Comparison of ENCODE assay signal across 9 mouse cellular contexts in genomic region chr4:141976163-141976562, GRCm38 (mm10). TPM values are rescaled to one million over a fixed set of nuclear protein-coding genes. Genes with fewer than 3 reads are reported as not detected.
DNase-seq lines count a peak whose midpoint lies in the region; ATAC-seq and TF ChIP-seq lines count a peak whose summit lies in the region.
"Had no signal": no experiment of that assay in that cellular context is flagged by ENCODE, and none has a peak within 500 bp of the region (broad histone marks: within the 10 kb centered on the region; RNA-seq: fewer than 3 reads in every experiment).

No protein-coding gene starts in this region.

- H3K4me2 ChIP-seq in forebrain, embryonic 11.5 days (ENCODE audit: low read depth, low read length, severe bottlenecking): no peak overlapping the region
- H3K4me2 ChIP-seq in forebrain, embryonic 12.5 days: no peak overlapping the region
- H3K4me2 ChIP-seq in midbrain, embryonic 14.5 days (ENCODE audit: low read length): no peak overlapping the region
- H3K4me2 ChIP-seq in midbrain, embryonic 16.5 days (ENCODE audit: low read length): no peak overlapping the region

- H3K27me3 ChIP-seq in forebrain, embryonic 11.5 days (ENCODE audit: control insufficient read depth, insufficient read depth, low read length): no peaks in the 10 kb centered on the region
- H3K27me3 ChIP-seq in forebrain, embryonic 12.5 days: peaks cover 5% of the 10 kb centered on the region; the same call in 1 of the 2 replicates
- no peaks in the 10 kb centered on the region for H3K27me3 ChIP-seq in midbrain, embryonic 14.5 days (ENCODE audit: control insufficient read depth, insufficient read depth, low read length)
- no peaks in the 10 kb centered on the region for H3K27me3 ChIP-seq in midbrain, embryonic 16.5 days (ENCODE audit: control insufficient read depth, insufficient read depth, low read depth, low read length)
- no peaks in the 10 kb centered on the region for H3K27me3 ChIP-seq in kidney, adult 2 months (replicated peaks; ENCODE audit: control insufficient read depth, insufficient read depth, low read length)

- no peak overlapping the region for H3K4me3 ChIP-seq in forebrain, embryonic 11.5 days (ENCODE audit: low read depth, low read length)
- H3K4me3 ChIP-seq in forebrain, embryonic 12.5 days (replicated peaks): no peak overlapping the region
- no peak overlapping the region for H3K4me3 ChIP-seq in midbrain, embryonic 14.5 days (replicated peaks; ENCODE audit: low read depth, low read length)
- H3K4me3 ChIP-seq in midbrain, embryonic 16.5 days (ENCODE audit: low read depth, low read length): no peak overlapping the region
- no peak overlapping the region for H3K4me3 ChIP-seq in bone marrow, adult 2 months (replicated peaks; ENCODE audit: control insufficient read depth, low read depth, low read length)
- no peak overlapping the region for H3K4me3 ChIP-seq in kidney, adult 2 months (ENCODE audit: insufficient read depth, low read depth, low read length)
- H3K4me3 ChIP-seq: myocyte had no signal

- peak; percentile 68 for DNase-seq in forebrain, embryonic 11.5 days (ENCODE audit: low spot score)
- DNase-seq in midbrain, embryonic 14.5 days: peak; percentile 84
- DNase-seq in kidney, adult 2 months: peak; percentile 57
- DNase-seq in lung, postnatal 4 days: peak; percentile 40 to 47
- no peak for DNase-seq in ovary, adult 18-20 months (ENCODE audit: low spot score)

- no peak overlapping the region for H3K9ac ChIP-seq in forebrain, embryonic 11.5 days (ENCODE audit: low read length)
- no peak overlapping the region for H3K9ac ChIP-seq in forebrain, embryonic 12.5 days
- H3K9ac ChIP-seq in midbrain, embryonic 14.5 days (replicated peaks; ENCODE audit: low read length): no peak overlapping the region
- no peak overlapping the region for H3K9ac ChIP-seq in midbrain, embryonic 16.5 days (ENCODE audit: low read depth, low read length)

- no peak for ATAC-seq in forebrain, embryonic 11.5 days (replicated peaks; ENCODE audit: low FRiP score)
- ATAC-seq in forebrain, embryonic 12.5 days (ENCODE audit: low FRiP score): no peak
- no peak for ATAC-seq in midbrain, embryonic 14.5 days (ENCODE audit: low FRiP score, low TSS enrichment)
- ATAC-seq in midbrain, embryonic 16.5 days: no peak

- 61% methylated on average over 4 of the region's 4 CpGs for WGBS in forebrain, embryonic 11.5 days
- WGBS in forebrain, embryonic 12.5 days: 61% methylated on average over 4 of the region's 4 CpGs
- WGBS in midbrain, embryonic 14.5 days: 55% methylated on average over 4 of the region's 4 CpGs
- WGBS in midbrain, embryonic 16.5 days: 45% methylated on average over 4 of the region's 4 CpGs
- WGBS in bone marrow, adult 2 months: 33% methylated on average over 4 of the region's 4 CpGs
- WGBS in kidney, adult 2 months: 41% methylated on average over 4 of the region's 4 CpGs

- TF ChIP-seq POLR2A in bone marrow, adult 2 months (IDR thresholded peaks at IDR 0.05; ENCODE audit: borderline replicate concordance, control insufficient read depth, low read depth, low read length): no peak
- no peak for TF ChIP-seq POLR2A in kidney, adult 2 months (IDR thresholded peaks at IDR 0.05; ENCODE audit: low read depth, low read length)

- H3K9me3 ChIP-seq in forebrain, embryonic 11.5 days (ENCODE audit: control insufficient read depth, low read length): no peaks in the 10 kb centered on the region; the same call in 1 of the 2 replicates
- 0 out of 2 replicates have a peak, but pooled peaks cover 8% of the 10 kb centered on the region for H3K9me3 ChIP-seq in forebrain, embryonic 12.5 days
- 0 out of 2 replicates have a peak, but pooled peaks cover 3% of the 10 kb centered on the region for H3K9me3 ChIP-seq in midbrain, embryonic 14.5 days (ENCODE audit: control insufficient read depth, low read length)
- no peaks in the 10 kb centered on the region; the same call in 1 of the 2 replicates for H3K9me3 ChIP-seq in midbrain, embryonic 16.5 days (replicated peaks; ENCODE audit: control insufficient read depth, low read length, poor library complexity, severe bottlenecking)

- H3K27ac ChIP-seq in forebrain, embryonic 11.5 days (ENCODE audit: low read depth, low read length): no peak overlapping the region
- no peak overlapping the region for H3K27ac ChIP-seq in forebrain, embryonic 12.5 days
- H3K27ac ChIP-seq in midbrain, embryonic 14.5 days (replicated peaks; ENCODE audit: low read depth, low read length): no peak overlapping the region
- no peak overlapping the region for H3K27ac ChIP-seq in midbrain, embryonic 16.5 days (ENCODE audit: low read length)
- H3K27ac ChIP-seq in bone marrow, adult 2 months (ENCODE audit: control insufficient read depth, insufficient read depth, low read depth, low read length, poor library complexity): no peak overlapping the region
- H3K27ac ChIP-seq in kidney, adult 2 months (ENCODE audit: insufficient read depth, low read depth, low read length): no peak overlapping the region

- no peaks in the 10 kb centered on the region for H3K4me1 ChIP-seq in forebrain, embryonic 11.5 days (replicated peaks; ENCODE audit: control insufficient read depth, insufficient read depth, low read length)
- H3K4me1 ChIP-seq in forebrain, embryonic 12.5 days: no peaks in the 10 kb centered on the region
- no peaks in the 10 kb centered on the region for H3K4me1 ChIP-seq in midbrain, embryonic 14.5 days (ENCODE audit: control insufficient read depth, insufficient read depth, low read length)
- H3K4me1 ChIP-seq in midbrain, embryonic 16.5 days (ENCODE audit: control insufficient read depth, insufficient read depth, low read length): no peaks in the 10 kb centered on the region
- H3K4me1 ChIP-seq in bone marrow, adult 2 months (ENCODE audit: control insufficient read depth, insufficient read depth, low read length): no peaks in the 10 kb centered on the region
- no peaks in the 10 kb centered on the region for H3K4me1 ChIP-seq in kidney, adult 2 months (ENCODE audit: control insufficient read depth, insufficient read depth, low read length)

- H3K36me3 ChIP-seq in forebrain, embryonic 11.5 days (ENCODE audit: control insufficient read depth, insufficient read depth, low read length): no peaks in the 10 kb centered on the region
- no peaks in the 10 kb centered on the region for H3K36me3 ChIP-seq in forebrain, embryonic 12.5 days (replicated peaks)
- H3K36me3 ChIP-seq in midbrain, embryonic 14.5 days (ENCODE audit: control insufficient read depth, insufficient read depth, low read length): no peaks in the 10 kb centered on the region
- no peaks in the 10 kb centered on the region for H3K36me3 ChIP-seq in midbrain, embryonic 16.5 days (ENCODE audit: control insufficient read depth, insufficient read depth, low read length)
- H3K36me3 ChIP-seq in kidney, adult 2 months (ENCODE audit: control insufficient read depth, insufficient read depth, low read length): no peaks in the 10 kb centered on the region

- peak; percentile 73 for TF ChIP-seq CTCF in bone marrow, adult 2 months (IDR thresholded peaks at IDR 0.05; ENCODE audit: control insufficient read depth, insufficient read depth, low read length)
- peak; percentile 93 for TF ChIP-seq CTCF in kidney, adult 2 months (conservative IDR thresholded peaks at IDR 0.05; ENCODE audit: insufficient read depth, insufficient read length, low read depth, low read length)

RNA-seq across cellular contexts. Expression of gene Fhad1, which starts 38.7 kb away (rescaled TPM):
- polyA plus RNA-seq in forebrain, embryonic 11.5 days (2014; fragmentation: Nextera tagmentation; extraction: Ambion mirVana): 0.57 and 1.2 TPM in 2 replicates
- 1.1 and 1.6 TPM in 2 replicates for polyA plus RNA-seq in forebrain, embryonic 12.5 days (2016; fragmentation: Nextera tagmentation; extraction: Ambion mirVana)
- 2.4 and 3.6 TPM in 2 replicates for polyA plus RNA-seq in midbrain, embryonic 14.5 days (2014; fragmentation: Nextera tagmentation; extraction: Ambion mirVana)
- polyA plus RNA-seq in midbrain, embryonic 16.5 days (2015; fragmentation: Nextera tagmentation; extraction: Ambion mirVana): 4.6 and 5.3 TPM in 2 replicates
- 1.3 TPM in 1 of 2 replicates, not detected in the other for polyA plus RNA-seq in bone marrow, adult 2 months (2011; ENCODE audit: insufficient read depth, insufficient read length, low replicate concordance, missing spikeins)
- 0.18 and 0.28 TPM in 2 replicates for polyA plus RNA-seq in kidney, adult 2 months (2012; rRNA removed)
